Mouse (Mus musculus) mouse trophoblast stem cell (cell line): ENCODE results near the gene Olfr1392.

Source experiments
- in situ Hi-C, 2 experiments: fragments of 300-500 bp; cut with MseI, MboI; formaldehyde crosslinking; loops; 2 replicates in 1 of 2; 3 replicates in 1 of 2; pipeline ENCODE4 v1.15.1; 2025

Olfr1392 gene

DNA sequence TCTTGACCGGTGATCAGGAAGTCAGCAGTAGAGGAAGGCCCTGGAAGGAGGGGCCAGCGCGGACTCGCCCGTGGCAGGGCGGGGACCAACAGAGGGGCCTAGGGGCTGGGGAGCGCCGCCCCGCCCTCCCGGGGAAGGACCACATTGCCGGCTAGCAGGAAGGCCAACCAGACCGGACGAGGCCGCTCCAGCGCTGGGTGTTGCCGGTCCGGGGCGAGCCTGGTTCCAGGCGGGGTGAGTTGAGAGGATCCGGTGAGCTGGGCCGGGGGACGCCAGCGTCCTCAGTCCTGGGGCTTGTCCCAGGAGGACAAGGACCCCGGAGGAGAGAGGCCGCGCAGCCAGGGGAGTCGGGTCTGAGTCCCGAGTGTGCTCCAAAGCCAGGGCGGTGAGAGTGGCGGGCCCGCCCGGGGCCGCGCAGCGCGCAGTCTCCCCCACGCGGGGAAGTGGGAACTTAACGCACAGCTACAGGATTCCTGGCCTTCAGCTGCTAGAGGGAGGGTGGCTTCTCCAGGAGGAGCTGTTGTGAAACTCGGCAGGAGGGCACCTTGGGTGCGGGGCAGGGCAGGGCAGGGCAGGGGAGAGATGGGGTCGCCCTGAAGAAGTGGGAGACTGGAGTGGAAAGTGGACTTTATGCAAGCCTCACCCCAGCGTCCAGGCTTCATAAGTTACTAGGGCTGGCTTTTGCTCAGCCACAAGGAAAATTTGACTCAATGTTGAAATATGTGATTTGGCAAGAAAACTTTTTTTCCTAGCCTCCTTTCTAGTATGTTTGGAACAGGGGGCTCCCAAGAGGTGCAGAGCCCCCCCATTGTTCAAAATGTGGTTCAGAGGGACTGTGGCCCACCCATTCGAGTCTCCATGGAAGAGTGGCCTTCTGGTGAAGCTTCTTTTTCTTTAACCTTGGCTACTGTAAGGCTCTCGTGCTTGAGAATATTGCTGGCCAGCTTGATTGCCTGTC is 34.4 kb upstream of the Olfr1392 start:
- in situ Hi-C loops, result loop anchor here in 1 of 2 experiments (10.0 kb wide), 1 partner anchor 376 kb away; the partner anchor contains the start of gene Irgm1

- in situ Hi-C loops, result loop anchor here in 1 of 2 experiments (10.0 kb wide), 1 partner anchor 377 kb away; the partner anchor contains the start of gene Irgm1
These were observed 33.7 kb upstream of the Olfr1392 start for GRCm38 (mm10) chr11:49251380-49251761.

GRCm38 (mm10) chr11:49252048-49252447 is 33.0 kb upstream of the Olfr1392 start:
- in situ Hi-C loops, result loop anchor here in 1 of 2 experiments (10.0 kb wide), 1 partner anchor 377 kb away; the partner anchor contains the start of gene Irgm1

- in situ Hi-C loops, result loop anchor here in 1 of 2 experiments (10.0 kb wide), 1 partner anchor 378 kb away; the partner anchor contains the start of gene Irgm1
These were observed 32.0 kb upstream of the Olfr1392 start for GRCm38 (mm10) chr11:49253035-49253434.

- in situ Hi-C loops, result loop anchor here in 1 of 2 experiments (10.0 kb wide), 1 partner anchor 384 kb away; the partner anchor contains the start of gene Irgm1
These were observed 25.8 kb upstream of the Olfr1392 start for GRCm38 (mm10) chr11:49259296-49259695.

- in situ Hi-C loops, result loop anchor here (10.0 kb wide), 1 partner anchor 385 kb away; the partner anchor contains the start of gene Irgm1 (in 2 of the 2)
These were observed 25.3 kb upstream of the Olfr1392 start for GRCm38 (mm10) chr11:49259829-49260228.

- in situ Hi-C loops, result loop anchor here in 1 of 2 experiments (10.0 kb wide), 1 partner anchor 386 kb away; the partner anchor contains the start of gene Irgm1
These were observed 24.3 kb upstream of the Olfr1392 start for GRCm38 (mm10) chr11:49260598-49261312.

DNA sequence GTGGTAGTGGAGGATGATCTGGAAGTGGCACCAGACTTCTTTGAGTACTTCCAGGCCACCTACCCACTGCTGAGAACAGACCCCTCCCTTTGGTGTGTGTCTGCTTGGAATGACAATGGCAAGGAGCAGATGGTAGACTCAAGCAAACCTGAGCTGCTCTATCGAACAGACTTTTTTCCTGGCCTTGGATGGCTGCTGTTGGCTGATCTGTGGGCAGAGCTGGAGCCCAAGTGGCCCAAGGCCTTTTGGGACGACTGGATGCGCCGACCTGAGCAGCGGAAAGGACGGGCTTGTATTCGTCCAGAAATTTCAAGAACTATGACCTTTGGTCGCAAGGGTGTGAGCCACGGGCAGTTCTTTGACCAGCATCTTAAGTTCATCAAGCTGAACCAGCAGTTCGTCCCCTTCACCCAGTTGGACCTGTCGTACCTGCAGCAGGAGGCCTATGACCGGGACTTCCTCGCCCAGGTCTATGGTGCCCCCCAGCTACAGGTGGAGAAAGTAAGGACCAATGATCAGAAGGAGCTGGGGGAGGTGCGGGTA is 23.7 kb upstream of the Olfr1392 start:
- in situ Hi-C loops, result loop anchor here in 1 of 2 experiments (10.0 kb wide), 1 partner anchor 387 kb away; the partner anchor contains the start of gene Irgm1

DNA sequence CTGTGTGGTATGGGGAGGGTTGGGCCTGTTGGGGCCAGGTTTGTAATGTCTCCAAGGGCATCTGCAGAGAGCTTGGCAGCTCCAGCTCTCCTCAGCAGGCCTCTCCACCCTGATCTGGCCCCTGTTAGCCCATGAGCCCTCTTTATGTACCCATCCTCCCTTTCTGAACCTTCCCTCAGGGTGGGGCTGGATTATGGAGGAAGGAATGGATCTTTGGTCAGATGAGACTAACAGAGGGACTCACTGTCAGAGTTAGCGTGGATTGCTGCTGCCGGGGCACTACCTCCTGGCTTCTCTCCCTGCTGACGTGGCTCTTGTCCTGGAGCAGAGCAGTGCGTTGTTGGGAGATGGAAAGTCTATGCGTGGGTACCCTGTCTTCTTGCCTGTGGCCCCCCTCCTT is 22.8 kb upstream of the Olfr1392 start:
- in situ Hi-C loops, result loop anchor here in 1 of 2 experiments (10.0 kb wide), 1 partner anchor 387 kb away; the partner anchor contains the start of gene Irgm1

DNA sequence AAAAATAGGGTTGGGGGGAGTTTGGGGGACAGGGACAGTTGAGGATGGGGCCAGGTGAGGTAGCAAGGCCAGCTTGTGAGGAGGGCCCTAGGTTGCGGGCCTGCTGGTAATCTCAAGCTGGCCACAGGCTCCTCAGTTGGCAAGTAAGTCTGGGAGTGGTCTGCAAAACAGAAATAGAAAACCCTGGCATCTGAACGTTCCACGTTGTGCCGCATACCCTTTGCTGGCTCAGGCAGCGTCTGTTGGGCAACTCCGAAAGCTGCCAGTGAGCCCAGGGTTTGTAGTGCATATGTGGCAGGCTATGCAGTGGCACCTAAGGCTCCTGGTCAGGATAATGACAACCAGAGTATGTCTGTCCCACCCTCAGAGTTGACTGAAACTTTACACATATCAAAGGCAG is 21.9 kb upstream of the Olfr1392 start:
- in situ Hi-C loops, result loop anchor here in 1 of 2 experiments (10.0 kb wide), 1 partner anchor 388 kb away; the partner anchor contains the start of gene Irgm1

DNA sequence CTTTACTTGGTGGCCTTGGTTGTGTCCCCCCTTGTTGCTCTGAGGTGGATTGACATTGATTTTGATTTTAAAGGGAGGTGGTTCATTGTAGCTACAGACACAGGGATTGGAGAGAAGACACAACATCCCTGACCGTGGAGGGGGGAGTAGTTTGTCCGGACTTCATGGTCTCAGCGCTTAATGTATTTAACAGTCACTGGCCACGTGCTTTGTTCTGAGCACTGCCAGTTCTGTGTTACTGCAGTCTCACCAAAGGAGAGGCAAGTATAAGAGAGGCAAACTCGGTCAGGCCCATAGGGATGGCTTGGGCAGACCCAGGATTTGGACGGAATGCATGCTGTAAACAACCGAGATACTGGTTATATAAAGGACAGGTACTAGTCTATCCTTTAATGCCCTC is 21.0 kb upstream of the Olfr1392 start:
- in situ Hi-C loops, result loop anchor here in 1 of 2 experiments (10.0 kb wide), 1 partner anchor 389 kb away; the partner anchor contains the start of gene Irgm1

DNA sequence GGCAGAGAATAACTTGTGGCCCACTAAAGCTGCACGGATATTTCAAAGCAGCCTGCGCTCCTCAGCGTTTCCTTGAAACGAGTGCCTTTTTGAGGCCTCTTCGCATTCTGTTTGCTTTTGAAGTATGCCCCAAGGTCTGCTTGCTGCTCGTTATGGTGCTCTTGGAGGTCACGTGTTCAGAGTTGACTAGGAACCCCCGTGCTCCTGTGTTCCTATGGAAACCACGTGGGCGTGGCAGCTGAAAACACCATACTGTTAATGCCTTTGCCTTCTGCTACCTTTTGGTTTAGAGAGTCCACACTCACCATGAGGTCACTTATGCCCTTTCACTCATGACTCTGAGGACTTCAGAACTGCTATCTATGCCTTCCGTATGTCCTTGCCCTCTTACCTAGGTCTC is 20.5 kb upstream of the Olfr1392 start:
- in situ Hi-C loops, result loop anchor here in 1 of 2 experiments (10.0 kb wide), 1 partner anchor 390 kb away; the partner anchor contains the start of gene Irgm1

GRCm38 (mm10) chr11:49265101-49265500 is 20.0 kb upstream of the Olfr1392 start:
- in situ Hi-C loops, result loop anchor here in 1 of 2 experiments (10.0 kb wide), 1 partner anchor 390 kb away; the partner anchor contains the start of gene Irgm1

- in situ Hi-C loops, result loop anchor here in 1 of 2 experiments (10.0 kb wide), 1 partner anchor 392 kb away; the partner anchor contains the start of gene Irgm1
These were observed 18.4 kb upstream of the Olfr1392 start for GRCm38 (mm10) chr11:49266671-49267070.

- in situ Hi-C loops, result loop anchor here in 1 of 2 experiments (10.0 kb wide), 1 partner anchor 393 kb away; the partner anchor contains the start of gene Irgm1
These were observed 17.8 kb upstream of the Olfr1392 start for GRCm38 (mm10) chr11:49267316-49267715.

GRCm38 (mm10) chr11:49267970-49268579 is 17.0 kb upstream of the Olfr1392 start:
- in situ Hi-C loops, result loop anchor here in 1 of 2 experiments (10.0 kb wide), 1 partner anchor 393 kb away; the partner anchor contains the start of gene Irgm1

GRCm38 (mm10) chr11:49269761-49270160 is 15.3 kb upstream of the Olfr1392 start:
- in situ Hi-C loops, result loop anchor here (5.0 to 10.0 kb wide), 3 partner anchors 77 to 395 kb away; partner anchors contain the start of genes Btnl9 (in 1 of the 2) and Irgm1 (in 1 of the 2)

- in situ Hi-C loops, result loop anchor here (5.0 kb wide), 2 partner anchors 78 to 83 kb away; partner anchors contain the start of gene Btnl9 (in 1 of the 2)
These were observed 14.7 kb upstream of the Olfr1392 start for GRCm38 (mm10) chr11:49270368-49270767.

GRCm38 (mm10) chr11:49271334-49271733 is 13.7 kb upstream of the Olfr1392 start:
- in situ Hi-C loops, result loop anchor here (5.0 kb wide), 2 partner anchors 79 to 84 kb away; partner anchors contain the start of gene Btnl9 (in 1 of the 2)
